Mouse (Mus musculus) liver, adult (tissue): ENCODE measurements around the gene Dexi.

Experiments used
- GATA4 ChIP-seq: IDR thresholded peaks from 2 replicates; pipeline ENCODE4 v1.6.1; 2014; ENCODE audit warnings: mild to moderate bottlenecking, low read length; ENCODE audit not compliant: insufficient replicate concordance

Dexi gene

DNA sequence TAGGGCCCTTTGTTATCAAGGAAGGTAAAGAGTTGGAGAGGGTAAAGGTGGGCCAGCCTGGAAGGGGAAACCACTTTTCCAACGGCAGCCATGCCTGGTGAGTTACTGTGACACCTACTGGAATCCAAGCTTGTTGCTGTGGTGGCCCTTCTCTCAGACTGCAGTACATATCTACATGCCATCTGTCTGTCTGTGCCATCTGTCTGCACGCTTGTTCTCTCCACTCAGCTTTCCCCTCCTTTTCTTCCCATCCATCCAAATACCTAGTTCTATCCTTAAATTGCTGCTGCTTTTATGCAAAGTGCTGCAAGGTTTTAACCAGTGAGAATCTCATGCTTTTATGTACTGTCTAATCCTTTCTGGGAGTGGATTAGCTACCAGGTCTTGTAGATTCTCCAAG, 6.7 kb upstream of the Dexi start:
- TF ChIP-seq GATA4: no peak

DNA sequence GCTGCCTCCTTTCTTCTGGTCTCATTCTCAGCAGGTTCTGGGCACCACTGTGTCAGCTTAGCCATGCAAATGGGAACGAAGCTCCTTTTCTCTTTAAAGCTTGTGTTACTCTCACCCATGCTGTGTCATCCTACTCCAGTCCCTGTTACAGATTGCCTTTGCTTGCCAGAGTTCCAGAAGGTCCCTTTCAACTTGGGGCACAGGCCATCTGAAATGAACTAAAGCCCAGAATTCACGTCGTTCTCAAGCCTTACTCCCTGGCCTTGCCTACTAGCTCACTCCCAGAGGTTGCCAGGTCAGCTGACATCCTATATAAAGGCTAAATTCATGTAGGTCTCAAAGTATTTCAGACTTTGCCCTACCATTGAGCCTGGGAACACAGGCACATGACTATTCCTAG, 6.1 kb upstream of the Dexi start:
- TF ChIP-seq GATA4: no peak

DNA sequence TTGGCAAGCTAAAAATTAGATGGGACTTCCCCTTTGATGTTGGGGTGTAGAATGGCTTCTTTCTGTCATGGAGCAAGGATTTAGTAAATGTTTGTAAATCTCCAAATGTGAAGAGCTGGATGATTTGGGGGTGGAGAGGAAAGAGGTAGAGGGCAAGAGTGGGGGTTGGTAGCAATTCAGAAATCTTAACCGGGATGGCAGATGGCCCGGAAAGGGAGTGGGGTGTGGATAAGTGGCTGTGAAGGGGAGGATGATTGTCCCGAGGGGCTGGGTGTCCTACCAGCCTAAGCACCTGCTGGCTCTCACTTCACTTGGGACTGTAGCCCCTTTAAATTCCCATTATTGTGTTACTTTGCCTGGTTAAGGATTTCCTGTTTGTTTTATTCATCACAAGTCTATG, 4.0 kb upstream of the Dexi start:
- TF ChIP-seq GATA4: no peak

DNA sequence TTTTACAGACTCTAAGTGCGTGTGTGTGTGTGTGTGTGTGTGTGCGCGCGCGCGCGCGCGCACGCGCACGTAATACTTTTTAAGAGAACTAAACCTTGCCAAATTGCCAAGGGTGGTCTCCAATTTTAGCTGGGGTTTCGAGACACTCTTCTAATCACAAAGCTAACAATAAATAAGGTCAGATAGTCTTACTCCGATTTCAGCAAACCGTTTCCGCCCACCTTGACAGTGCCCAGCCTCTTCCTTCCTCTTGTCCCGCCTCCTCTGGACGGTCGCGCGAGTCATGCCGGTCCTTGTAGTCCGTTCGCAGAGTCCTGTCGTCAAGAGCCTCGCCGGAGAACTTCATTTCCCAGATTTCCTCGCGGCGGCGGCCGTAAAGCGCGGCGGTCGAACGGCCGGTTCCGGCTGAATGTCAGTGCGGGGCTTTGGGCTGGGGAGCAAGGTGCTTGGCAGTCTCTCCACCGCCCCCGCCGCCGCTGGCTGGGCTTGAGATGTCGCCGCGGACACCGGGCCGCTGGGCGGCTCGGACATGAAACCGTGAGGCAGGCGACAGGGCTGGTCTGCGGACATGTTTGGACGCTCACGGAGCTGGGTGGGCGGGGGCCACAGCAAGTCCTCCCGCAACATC, 2.3 kb upstream of the Dexi start, which contains the start of gene Clec16a:
Gene Clec16a, plus strand, starts transcription at position 345 of the 628 bp plus-strand sequence.
- TF ChIP-seq GATA4: no peak; the same call in 1 of the 2 replicates

DNA sequence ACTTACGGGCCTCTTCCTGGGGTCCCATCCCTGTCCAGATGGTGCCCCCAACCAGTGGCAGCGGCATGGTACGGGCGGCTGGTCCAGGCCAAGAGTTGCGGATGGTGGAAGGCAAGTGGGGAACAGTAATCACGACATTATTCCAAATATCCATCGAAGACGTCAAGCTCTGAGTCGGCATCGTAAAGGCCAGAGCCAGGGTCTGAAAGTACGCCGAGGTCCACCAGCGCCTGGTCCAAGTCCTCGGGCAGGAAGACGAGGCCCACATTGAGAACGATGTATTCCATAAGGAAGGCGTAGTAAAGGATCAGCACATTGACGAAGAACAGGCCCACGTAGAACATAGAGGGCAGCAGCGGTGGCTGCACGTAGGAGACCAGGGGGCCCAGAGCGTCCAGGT, 588 bp downstream of the Dexi start:
- no peak for TF ChIP-seq GATA4

DNA sequence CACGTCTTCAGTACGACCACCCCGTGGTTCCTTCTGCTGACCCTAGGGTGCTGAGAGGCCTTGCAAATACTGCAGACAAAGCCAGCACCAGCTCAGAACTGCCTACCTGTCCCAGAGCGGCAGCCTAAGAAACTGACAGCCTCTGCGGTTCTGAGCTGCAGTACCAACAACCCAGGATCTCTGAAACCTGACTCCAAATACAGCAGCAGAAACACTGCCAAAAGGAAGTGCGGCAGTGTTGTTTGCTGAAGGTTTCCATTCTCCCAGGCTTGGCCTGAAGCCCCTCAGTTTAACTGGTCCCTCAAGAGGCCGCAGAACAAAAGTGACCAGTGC, 1.3 kb downstream of the Dexi start:
- no peak for TF ChIP-seq GATA4

DNA sequence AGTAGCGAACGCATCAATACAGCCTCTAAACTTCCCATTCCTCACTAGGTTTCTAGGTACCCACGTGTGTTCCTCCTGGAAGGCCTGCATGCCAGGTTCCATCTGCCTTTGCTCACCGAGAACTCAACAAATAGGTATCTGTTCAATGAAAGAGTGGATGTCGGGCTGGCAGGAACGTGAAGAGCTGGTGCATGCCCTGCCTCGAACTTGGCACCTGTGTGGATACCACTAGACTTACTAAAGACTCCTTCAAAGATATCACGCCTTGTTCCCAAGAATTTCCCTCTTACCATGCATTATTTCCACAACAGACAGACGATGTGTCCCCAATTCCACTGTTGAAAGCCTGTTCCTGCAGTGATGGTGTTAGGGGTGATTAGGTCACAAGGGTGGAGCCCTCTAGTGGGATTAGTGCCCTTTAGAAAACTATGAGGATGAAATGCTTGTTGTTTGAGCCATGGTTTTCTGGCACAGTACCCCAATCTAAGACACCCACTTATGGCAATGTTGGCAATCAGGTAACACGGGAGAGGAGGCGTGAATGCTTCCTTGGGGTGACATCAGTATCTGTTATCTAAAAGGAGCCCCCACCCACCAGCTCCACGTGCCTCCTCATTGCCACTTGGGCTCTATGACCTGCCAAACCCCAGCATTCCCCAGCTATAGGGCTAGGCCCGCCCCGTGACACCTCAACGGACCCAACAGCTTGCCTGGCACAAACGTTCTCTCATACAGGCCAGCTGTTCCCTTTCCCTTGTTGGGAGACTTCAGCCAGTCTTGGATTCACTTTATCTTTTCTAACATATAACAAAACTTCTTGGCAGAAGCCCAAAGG, 1.9 kb downstream of the Dexi start:
- no peak for TF ChIP-seq GATA4

DNA sequence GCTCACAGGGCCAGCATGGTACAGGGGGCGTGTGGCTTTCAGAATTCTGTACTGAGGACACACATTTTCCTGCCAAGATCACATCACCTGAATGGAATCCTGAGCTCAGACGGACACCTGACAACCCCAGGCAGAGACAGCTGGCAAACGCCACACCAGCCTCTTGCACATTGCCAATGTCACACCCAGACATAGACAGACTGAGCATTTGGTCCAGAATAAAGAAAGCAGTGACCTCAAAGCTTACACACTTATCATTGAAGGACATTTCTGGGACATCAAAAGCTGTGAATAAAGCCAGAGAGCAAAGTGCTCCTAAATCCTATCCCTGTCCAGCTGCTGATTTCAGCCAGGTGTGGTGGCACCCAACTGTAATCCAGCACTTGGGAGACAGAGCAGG, 5.9 kb downstream of the Dexi start:
- no peak for TF ChIP-seq GATA4

DNA sequence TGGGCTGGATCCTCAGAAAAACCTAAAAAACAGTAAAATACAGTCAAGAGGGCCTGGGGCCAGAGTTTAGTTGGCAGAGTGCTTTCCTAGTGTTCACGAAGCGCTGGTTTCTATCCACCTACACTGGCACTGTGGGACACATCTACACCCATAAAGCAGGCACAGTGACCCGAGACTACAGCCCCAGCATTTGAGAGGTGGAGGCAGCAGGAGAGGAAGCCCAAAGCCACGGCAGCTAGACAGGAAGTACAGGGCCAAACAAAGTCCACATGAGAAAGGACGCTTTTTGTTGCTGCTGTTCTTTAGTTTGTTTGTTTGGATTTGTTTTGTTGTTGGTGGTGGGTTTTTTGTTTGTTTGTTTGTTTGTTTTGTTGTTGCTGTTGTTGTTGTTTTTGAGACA, 6.5 kb downstream of the Dexi start:
- no peak for TF ChIP-seq GATA4

DNA sequence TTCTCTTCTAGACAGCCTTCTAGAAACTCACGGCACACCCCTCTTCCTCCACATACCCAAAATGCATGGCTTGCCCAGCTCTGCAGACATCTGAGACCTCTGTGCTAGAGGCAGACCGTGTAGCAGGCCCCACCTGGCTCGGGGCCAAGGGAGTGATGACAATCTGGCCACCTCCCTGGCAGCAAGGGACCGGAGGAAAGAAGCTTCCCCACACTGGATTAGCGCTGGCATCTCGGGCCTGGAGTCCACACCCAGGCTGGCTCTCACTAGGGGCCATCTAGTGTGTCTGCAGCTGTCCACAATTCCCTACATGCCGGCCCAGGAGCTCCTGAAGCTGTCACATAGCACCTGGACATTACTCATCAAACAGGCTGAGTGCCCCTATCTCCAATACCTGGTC, 8.3 kb downstream of the Dexi start:
- TF ChIP-seq GATA4: no peak

DNA sequence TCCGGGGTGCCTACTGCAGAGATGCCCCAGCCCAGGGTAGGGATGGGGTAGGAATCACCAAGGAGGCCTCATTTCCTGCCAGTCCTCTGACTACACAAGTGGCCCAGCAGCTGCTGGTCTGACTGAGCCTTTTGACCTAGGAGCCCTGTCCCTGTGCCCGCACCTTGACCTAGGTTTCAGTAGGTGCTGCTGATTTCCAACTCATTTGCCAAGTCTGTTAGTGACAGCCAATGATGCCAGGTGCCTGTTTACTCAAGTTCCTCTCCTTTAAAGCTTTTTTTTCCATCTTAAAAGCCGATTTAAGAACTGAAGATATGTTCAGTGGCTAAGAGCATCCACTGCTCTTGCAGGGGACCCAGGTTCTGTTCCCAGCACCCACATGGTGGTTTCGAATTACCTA, 9.1 kb downstream of the Dexi start:
- TF ChIP-seq GATA4: no peak

DNA sequence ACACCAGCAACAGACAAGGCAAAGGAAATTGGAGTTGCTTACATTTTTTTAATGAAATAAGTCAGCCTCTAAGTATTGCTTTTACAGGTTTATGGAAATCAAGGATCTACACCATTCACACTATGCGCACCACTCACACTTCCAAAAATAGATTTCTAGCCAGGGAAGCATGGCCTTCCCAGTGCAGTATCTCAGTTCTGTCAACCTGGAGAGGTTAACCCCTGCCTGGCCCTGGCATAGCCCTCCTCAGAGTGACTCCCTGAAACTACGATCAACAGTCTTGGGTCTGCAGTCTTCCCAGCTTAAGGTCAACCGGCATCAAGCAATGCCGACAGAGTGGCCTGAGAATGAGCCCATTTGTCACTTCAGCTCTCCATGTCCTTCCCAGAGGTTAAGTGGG, 12.7 kb downstream of the Dexi start:
- TF ChIP-seq GATA4: no peak

DNA sequence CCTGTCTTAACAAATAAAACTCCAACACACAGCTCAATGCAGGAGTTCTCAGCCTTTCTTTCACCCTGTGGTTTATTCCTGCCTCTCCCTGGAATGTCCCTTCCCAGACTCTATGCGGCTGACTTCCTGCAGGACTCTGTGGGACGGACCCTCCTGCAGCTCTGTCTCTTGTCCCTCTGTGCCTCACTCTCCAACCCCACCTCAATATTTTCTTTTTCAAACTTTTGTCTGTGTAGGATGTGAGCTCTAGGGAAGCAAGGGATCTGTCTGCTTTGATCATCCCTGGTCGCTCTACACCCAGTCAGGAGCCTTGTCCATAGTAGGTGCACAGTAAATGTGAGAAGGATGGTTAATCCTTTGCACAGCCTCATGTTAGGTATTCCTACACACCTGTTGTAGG, 14.5 kb downstream of the Dexi start:
- TF ChIP-seq GATA4: no peak

DNA sequence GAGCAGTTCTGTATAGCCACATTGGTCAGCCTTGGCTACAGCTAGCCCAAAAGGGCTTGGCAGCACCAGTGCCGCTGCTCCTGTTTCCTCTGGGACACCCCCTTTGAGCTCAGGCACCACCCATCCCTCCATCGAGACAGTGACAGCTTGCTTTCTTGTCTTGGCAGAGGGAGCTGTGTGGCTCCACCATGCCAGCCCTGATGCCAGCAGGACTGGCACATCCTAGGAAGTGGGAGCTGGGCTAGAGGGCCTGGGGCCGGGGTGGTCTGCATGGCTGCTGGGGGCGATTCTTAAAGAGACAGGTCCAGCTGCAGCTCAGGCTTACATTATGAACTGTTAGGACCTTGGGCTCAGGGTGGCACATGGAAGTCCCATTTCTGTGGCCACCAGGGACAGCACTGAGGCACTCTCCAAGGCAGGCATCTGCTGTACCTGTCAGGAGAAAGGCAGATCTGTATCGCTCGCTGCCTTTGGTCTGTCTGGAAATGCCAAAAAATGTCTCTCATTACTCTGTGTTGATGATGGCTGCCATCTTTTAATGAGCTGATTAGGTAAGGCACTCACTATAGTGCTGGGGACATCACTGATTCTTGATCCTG, 15.7 kb downstream of the Dexi start:
- no peak for TF ChIP-seq GATA4

DNA sequence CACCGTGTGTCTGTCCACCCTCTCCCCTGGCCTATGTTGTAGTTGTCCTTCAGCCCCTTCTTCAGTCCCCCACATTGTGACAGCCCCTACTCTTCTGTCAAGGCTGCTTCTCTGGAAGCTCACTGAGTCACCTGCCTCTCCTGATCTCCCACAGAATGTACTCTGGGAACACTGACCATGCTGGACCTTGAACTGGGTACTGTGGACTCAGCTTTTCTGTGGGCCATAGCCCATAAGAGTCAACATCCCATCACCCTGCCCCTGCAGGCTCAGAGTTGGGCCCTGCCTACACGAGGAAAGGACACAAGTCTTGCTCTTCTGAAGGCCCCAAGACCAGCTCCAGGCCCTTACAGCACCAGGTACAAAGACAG, 17.3 kb downstream of the Dexi start:
- no peak for TF ChIP-seq GATA4

DNA sequence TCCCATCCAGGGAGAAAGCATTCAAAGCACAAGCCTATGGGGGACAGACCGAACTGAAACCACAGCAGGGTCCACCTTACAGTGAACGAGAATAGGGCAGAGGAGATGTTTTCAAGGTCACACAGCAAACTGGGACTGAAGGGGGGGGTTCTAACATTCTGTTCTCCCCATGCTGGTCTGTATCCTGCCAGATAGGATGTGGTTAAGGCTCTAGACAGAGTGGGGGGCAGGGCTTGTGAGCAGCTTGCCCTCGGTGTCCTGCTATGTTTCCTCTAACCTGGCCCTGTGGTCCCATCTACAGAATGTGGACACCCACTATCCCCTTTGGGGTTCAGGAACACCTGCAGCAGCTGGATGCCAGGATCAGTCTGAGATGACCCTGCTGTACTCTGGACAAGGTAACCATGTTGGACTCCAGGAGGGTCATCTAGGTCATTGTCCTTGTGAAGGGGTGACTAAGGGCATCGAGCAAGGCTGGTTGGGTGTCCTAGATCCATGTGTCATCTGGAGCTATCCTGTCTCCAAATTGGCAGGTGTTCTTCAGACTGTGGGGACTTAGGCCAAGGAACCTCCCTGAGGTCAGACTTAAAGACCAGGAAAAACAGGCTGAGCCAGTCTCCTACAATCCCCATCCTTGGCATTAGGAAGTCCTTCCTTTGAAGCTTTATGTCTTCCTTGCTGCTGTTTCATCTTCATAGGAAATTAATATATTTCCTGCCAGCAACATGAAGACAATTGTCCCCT, 17.8 kb downstream of the Dexi start:
- TF ChIP-seq GATA4: no peak
